Mouse (Mus musculus): ENCODE data around the gene Wdr34. TPM values are rescaled to one million over a fixed set of nuclear protein-coding genes. Genes with fewer than 3 reads are reported as not detected.

Gene Wdr34
- 12.0 and 12.4 TPM in 2 replicates for polyA plus RNA-seq (2012; rRNA removed)

GRCm38 (mm10) chr2:30048699-30049388 is at the start of gene Wdr34:
Gene Wdr34 (minus strand): TSS chr2:30048881.

GRCm38 (mm10) chr2:30093471-30094207 is 45.0 kb upstream of the Wdr34 start, which contains the start of gene Zdhhc12:
Gene Zdhhc12 (minus strand): TSS chr2:30093648.

GRCm38 (mm10) chr2:30077502-30078348 is 29.0 kb upstream of the Wdr34 start, which contains the start of gene Pkn3:
Gene Pkn3 (plus strand): TSS chr2:30077684.

GRCm38 (mm10) chr2:30057223-30057904 is 8.7 kb upstream of the Wdr34 start, which contains the start of gene Set:
Gene Set (plus strand): TSS chr2:30057378.

Other genes starting within 250 kb of the Wdr34 start
- 31.2 and 41.3 TPM in 2 replicates for gene Slc27a4, start 246.2 kb downstream of the Wdr34 start, polyA plus RNA-seq (2012; rRNA removed)
- 18.9 and 26.9 TPM in 2 replicates for gene Urm1, start 228.8 kb downstream of the Wdr34 start, polyA plus RNA-seq (2012; rRNA removed)
- 10.4 and 13.8 TPM in 2 replicates for gene Cercam, start 179.7 kb downstream of the Wdr34 start, polyA plus RNA-seq (2012; rRNA removed)
- gene Odf2, start 159.7 kb downstream of the Wdr34 start, polyA plus RNA-seq (2012; rRNA removed) = 9.2 and 11.3 TPM in 2 replicates
- 3.2 and 3.5 TPM in 2 replicates for gene Gle1, start 113.5 kb downstream of the Wdr34 start, polyA plus RNA-seq (2012; rRNA removed)
- 33.5 and 47.5 TPM in 2 replicates for gene Sptan1, start 83.3 kb downstream of the Wdr34 start, polyA plus RNA-seq (2012; rRNA removed)
- 23.9 and 29.4 TPM in 2 replicates for gene Set, start 8.5 kb upstream of the Wdr34 start, polyA plus RNA-seq (2012; rRNA removed)
- gene Pkn3, start 28.8 kb upstream of the Wdr34 start, polyA plus RNA-seq (2012; rRNA removed) = 6.8 and 7.1 TPM in 2 replicates
- gene Zdhhc12, start 44.8 kb upstream of the Wdr34 start, polyA plus RNA-seq (2012; rRNA removed) = 43.2 and 67.1 TPM in 2 replicates
- gene Zer1, start 75.7 kb upstream of the Wdr34 start, polyA plus RNA-seq (2012; rRNA removed) = 21.2 and 23.3 TPM in 2 replicates
- 26.8 and 32.1 TPM in 2 replicates for gene Tbc1d13, start 84.9 kb upstream of the Wdr34 start, polyA plus RNA-seq (2012; rRNA removed)
- 39.9 and 91.3 TPM in 2 replicates for gene Endog, start 122.6 kb upstream of the Wdr34 start, polyA plus RNA-seq (2012; rRNA removed)
- gene Spout1, start 129.6 kb upstream of the Wdr34 start, polyA plus RNA-seq (2012; rRNA removed) = 11.6 and 12.3 TPM in 2 replicates
- gene Kyat1, start 157.0 kb upstream of the Wdr34 start, polyA plus RNA-seq (2012; rRNA removed) = 55.2 and 57.8 TPM in 2 replicates
- gene Lrrc8a, start 188.8 kb upstream of the Wdr34 start, polyA plus RNA-seq (2012; rRNA removed) = 16.7 and 17.1 TPM in 2 replicates
- gene Gm28035, start 191.7 kb upstream of the Wdr34 start, polyA plus RNA-seq (2012; rRNA removed) = 0.39 and 0.74 TPM in 2 replicates
- gene Phyhd1, start 217.3 kb upstream of the Wdr34 start, polyA plus RNA-seq (2012; rRNA removed) = 9.1 and 10.5 TPM in 2 replicates
- gene Gm28038, start 232.2 kb upstream of the Wdr34 start, polyA plus RNA-seq (2012; rRNA removed) = not detected in 2 replicates
- gene Dolk, start 237.5 kb upstream of the Wdr34 start, polyA plus RNA-seq (2012; rRNA removed) = 7.8 and 8.3 TPM in 2 replicates
- 21.4 and 24.0 TPM in 2 replicates for gene Nup188, start 237.5 kb upstream of the Wdr34 start, polyA plus RNA-seq (2012; rRNA removed)

Data from stomach, adult 2 months (tissue).